Mouse (Mus musculus) T-helper 17 cell (primary cell): ENCODE results near the gene Ttll11.

Source experiments
- in situ Hi-C, 2 experiments: fragments of 300-600 bp; cut with MboI, MseI; formaldehyde crosslinking; loops; 1 replicate in 1 of 2; 2 replicates in 1 of 2; pipeline ENCODE4 v1.15.1; 2025; ENCODE audit warnings: high pct_unique_total_duplicates in 2 of 2

Ttll11 gene

GRCm38 (mm10) chr2:35979644-35980021, at the start of gene Ttll11:
TSS of gene Ttll11 (minus strand) at chr2:35979913.
- in situ Hi-C loops: loop anchor here (5.0 to 10.0 kb wide), 3 partner anchors 68 to 1445 kb away; partner anchors contain the start of genes Morn5 (in 1 of the 2), Ndufa8 (in 1 of the 2) and Rc3h2 (in 1 of the 2)

GRCm38 (mm10) chr2:36023291-36023690, 43.6 kb upstream of the Ttll11 start:
- in situ Hi-C loops: loop anchor here in 1 of 2 experiments (25.0 kb wide), 1 partner anchor 1339 kb away; the partner anchor contains the start of gene Pdcl

DNA sequence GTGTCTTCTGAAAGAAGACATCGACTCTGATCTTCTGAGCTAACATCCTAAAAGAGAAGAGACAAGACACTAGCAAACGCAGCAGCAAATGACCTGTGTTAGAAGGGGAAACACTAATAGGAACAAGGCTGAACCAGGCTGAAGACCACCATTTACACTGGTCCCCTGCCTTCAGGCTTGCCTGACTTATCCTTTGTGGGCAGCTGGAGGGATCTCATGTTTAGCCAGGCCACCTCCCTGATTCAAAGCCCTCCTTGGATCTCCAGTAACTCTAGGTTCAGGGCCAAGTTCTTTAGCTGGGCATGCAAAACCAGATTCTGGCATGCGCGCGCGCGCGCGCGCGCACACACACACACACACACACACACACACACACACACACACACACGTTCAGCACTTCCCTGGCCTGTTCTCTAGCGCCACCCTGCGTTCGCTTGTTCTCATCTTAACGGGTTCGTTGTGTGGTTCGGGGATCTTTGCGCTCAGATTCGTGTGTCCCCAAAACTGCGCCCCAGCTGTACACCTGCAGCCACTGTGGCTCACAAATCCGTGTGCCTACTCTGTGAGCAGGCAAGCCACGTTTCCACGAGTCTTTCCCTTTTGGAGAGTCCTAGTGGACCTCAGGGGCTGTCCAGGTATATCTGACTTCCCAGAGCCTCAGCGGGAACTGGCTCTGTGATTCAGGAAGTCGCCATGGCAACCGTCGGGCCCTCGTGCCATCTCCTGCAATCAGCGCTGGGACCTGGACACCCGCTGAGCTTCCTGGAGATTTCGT, 41.9 kb upstream of the Ttll11 start:
- in situ Hi-C loops: loop anchor here in 1 of 2 experiments (25.0 kb wide), 1 partner anchor 1341 kb away; the partner anchor contains the start of gene Pdcl

DNA sequence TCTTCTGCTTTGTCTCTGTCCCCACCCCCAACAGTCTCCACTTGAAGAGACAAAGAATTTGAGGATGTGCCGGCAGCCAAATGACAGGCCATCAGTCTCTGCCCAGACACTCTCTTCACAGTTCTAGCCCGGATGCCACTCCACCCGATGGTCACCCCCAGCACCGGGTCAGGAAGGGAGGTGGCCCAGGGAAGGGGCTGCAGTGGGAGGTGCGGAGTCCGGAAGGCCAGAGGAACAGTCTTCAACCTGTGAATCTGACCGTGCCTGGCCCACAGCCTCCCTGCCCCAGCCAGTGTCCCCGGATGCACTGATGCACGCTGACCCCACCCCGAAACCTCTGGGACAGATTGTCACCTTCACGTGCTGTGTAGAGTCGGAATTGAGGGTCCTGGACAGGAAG, 33.3 kb upstream of the Ttll11 start:
- in situ Hi-C loops: loop anchor here in 1 of 2 experiments (25.0 kb wide), 1 partner anchor 1349 kb away; the partner anchor contains the start of gene Pdcl

DNA sequence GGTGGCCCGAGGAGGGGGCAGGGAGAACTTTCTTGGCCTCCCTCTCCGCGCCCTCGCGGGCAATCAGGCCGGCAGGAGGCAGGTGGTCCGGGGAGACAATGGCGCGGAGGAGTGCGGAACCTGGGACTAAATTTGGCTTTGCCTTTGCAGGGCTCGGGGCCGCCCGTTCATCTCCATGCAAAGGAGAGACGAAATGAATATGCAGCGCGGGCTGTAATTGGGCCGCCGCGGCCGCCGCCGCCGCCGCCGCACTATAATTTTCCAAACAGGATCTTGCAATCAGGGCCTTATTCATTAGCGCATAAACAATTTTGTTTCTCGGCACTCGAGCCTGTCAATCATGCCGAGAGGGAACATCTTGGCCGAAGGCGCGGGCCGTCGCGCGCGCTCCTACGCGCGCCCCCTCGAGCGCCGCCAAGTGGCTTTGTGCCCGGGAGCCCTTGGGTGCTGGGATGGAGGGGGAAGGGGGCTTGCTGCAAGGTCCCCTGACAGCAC, 31.7 kb upstream of the Ttll11 start:
- in situ Hi-C loops: loop anchor here in 1 of 2 experiments (25.0 kb wide), 1 partner anchor 1351 kb away; the partner anchor contains the start of gene Pdcl

- in situ Hi-C loops: loop anchor here in 1 of 2 experiments (25.0 kb wide), 1 partner anchor 1352 kb away; the partner anchor contains the start of gene Pdcl
These were observed 30.9 kb upstream of the Ttll11 start for GRCm38 (mm10) chr2:36010579-36010978.

DNA sequence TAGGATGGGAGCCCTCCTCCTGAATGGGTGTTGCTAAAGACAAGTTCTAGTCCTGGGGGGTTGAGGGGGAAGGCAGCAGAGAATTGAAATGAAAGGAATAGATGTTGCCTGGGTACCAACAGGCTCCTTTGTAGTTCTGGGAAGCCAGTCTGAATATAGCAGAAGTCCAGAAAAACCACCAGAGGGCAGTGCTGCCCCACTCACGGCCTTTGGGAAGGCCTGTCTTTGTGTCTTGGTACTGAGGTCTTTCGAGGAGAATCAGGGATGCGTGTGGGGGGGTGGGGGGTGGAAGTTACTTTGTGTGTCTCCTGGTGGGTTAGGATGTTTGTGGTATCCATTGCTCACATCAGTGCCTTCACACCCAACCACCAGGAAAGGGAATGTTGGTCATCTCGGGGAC, 29.7 kb upstream of the Ttll11 start:
- in situ Hi-C loops: loop anchor here (5.0 to 25.0 kb wide), 3 partner anchors 203 to 1353 kb away; partner anchors contain the start of gene Pdcl (in 2 of the 2)

GRCm38 (mm10) chr2:36008071-36008470, 28.4 kb upstream of the Ttll11 start:
- in situ Hi-C loops: loop anchor here (5.0 to 25.0 kb wide), 3 partner anchors 204 to 1354 kb away; partner anchors contain the start of gene Pdcl (in 2 of the 2)

- in situ Hi-C loops: loop anchor here (10.0 to 25.0 kb wide), 2 partner anchors 1353 to 1360 kb away; partner anchors contain the start of gene Pdcl (in 2 of the 2)
These were observed 22.5 kb upstream of the Ttll11 start for GRCm38 (mm10) chr2:36002188-36002587.

- in situ Hi-C loops: loop anchor here (10.0 to 25.0 kb wide), 2 partner anchors 1354 to 1362 kb away; partner anchors contain the start of gene Pdcl (in 2 of the 2)
These were observed 20.7 kb upstream of the Ttll11 start for GRCm38 (mm10) chr2:36000390-36000789.

DNA sequence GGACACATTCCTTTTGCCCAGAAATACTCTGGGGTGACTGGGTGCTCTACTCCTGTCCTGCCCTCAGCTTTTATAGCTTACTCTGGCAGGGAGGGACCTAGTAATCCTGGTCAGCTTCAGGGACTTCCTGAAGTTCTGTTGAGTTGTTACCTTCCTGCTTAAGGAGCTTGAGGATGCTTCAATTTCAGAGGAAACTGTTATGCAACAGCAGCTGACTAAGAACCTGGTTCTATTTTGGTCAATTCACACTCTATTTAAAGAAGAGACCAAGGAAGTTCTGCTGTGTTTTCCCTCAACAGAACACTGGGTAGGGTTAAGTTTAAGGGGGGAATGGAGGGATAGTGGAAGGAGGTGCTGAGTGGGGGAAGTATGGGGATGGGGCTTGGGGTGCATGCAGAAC, 19.5 kb upstream of the Ttll11 start:
- in situ Hi-C loops: loop anchor here in 1 of 2 experiments (5.0 kb wide), 1 partner anchor 98 kb away; no protein-coding TSS in a partner anchor

GRCm38 (mm10) chr2:35998416-35998815, 18.7 kb upstream of the Ttll11 start:
- in situ Hi-C loops: loop anchor here in 1 of 2 experiments (5.0 kb wide), 1 partner anchor 99 kb away; no protein-coding TSS in a partner anchor

DNA sequence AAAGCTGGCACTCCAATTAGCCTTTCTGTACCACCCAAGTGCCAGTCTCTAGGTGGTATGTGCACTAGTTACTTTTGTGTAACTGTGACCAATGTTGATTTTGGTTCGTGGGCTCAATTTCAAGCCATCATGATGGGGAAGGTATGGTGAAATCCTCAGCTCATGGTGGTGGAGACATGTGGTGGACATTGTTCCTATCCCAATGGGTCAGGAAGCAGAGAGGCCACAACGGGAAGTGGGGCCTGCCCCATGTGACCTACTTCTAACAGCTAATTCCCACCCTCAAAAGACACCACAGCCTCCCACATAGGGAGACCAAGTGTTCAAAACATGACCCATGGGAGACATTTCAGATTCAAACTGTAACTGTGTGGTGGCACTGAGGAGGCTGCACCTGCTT, 17.0 kb upstream of the Ttll11 start:
- in situ Hi-C loops: loop anchor here in 1 of 2 experiments (5.0 kb wide), 1 partner anchor 101 kb away; no protein-coding TSS in a partner anchor

- in situ Hi-C loops: no loop called here
These were observed 14.6 kb upstream of the Ttll11 start for GRCm38 (mm10) chr2:35994303-35994702.

- in situ Hi-C loops: no loop called here
These were observed 13.8 kb upstream of the Ttll11 start for GRCm38 (mm10) chr2:35993481-35993880.

GRCm38 (mm10) chr2:35992259-35992658, 12.5 kb upstream of the Ttll11 start:
- in situ Hi-C loops: no loop called here

GRCm38 (mm10) chr2:35983869-35984268, 4.2 kb upstream of the Ttll11 start:
- in situ Hi-C loops: no loop called here

- in situ Hi-C loops: no loop called here
These were observed 2.2 kb upstream of the Ttll11 start for GRCm38 (mm10) chr2:35981872-35982271.

GRCm38 (mm10) chr2:35978941-35979643, 621 bp downstream of the Ttll11 start:
- in situ Hi-C loops: loop anchor here (5.0 to 10.0 kb wide), 3 partner anchors 68 to 1446 kb away; partner anchors contain the start of genes Morn5 (in 1 of the 2), Ndufa8 (in 1 of the 2) and Rc3h2 (in 1 of the 2)

DNA sequence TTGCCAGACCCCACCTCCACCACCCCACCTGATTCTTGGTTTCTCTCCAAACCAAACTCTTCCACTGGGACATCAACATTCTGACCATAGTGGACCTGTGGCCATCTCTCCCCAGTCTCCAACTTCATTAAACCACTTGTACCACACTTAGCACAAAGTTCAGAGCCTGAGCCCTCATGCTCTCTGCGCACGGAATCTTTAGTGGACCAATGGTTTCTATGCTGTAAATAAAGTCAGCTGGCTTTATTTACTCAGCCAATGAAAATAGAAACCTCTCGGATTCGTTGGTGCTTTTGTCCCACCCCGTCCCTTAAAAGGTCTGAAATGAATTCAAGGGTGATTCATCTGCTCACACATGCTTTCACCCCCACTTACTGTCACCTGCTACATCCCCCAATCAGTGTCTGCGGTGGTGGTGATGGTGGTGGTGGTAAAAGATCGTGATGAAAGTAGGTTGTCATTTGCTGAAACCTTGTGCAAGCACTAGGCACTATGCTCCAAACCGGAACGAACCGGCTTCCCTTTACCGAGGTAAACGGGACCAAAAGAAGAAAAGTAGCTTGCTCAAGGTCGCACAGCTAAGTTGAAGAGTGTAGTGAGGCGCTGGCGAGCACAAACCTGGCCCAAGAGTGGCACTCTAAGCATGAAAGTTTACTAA, 1.3 kb downstream of the Ttll11 start:
- in situ Hi-C loops: loop anchor here (5.0 to 10.0 kb wide), 3 partner anchors 69 to 1446 kb away; partner anchors contain the start of genes Morn5 (in 1 of the 2), Ndufa8 (in 1 of the 2) and Rc3h2 (in 1 of the 2)
